Mouse (Mus musculus) olfactory bulb, adult 2 months (tissue): ENCODE results near the gene Hacd4. TPM values are rescaled to one million over a fixed set of nuclear protein-coding genes. Genes with fewer than 3 reads are reported as not detected.

Source experiments
- H3K27ac ChIP-seq: fragments of 200-500 bp; 2 replicates; pipeline ENCODE4 v1.5.1; 2012; ENCODE audit warnings: low read depth, low read length; ENCODE audit not compliant: insufficient read depth
- H3K4me1 ChIP-seq: fragments of 200-500 bp; 2 replicates; pipeline ENCODE4 v1.6.1; 2012; ENCODE audit warnings: low read length; ENCODE audit not compliant: control insufficient read depth, insufficient read depth
- H3K4me3 ChIP-seq: fragments of 200-500 bp; 2 replicates; pipeline ENCODE4 v1.5.1; 2012; ENCODE audit warnings: mild to moderate bottlenecking, low read depth, low read length, moderate library complexity; ENCODE audit not compliant: insufficient read depth
- CTCF ChIP-seq: fragments of 200-500 bp; IDR thresholded peaks from 2 replicates; pipeline ENCODE4 v1.5.1; 2012; ENCODE audit warnings: low read depth, mild to moderate bottlenecking, low read length, moderate library complexity; ENCODE audit not compliant: insufficient read depth
- POLR2A ChIP-seq: fragments of 200-500 bp; IDR thresholded peaks from 2 replicates; pipeline ENCODE4 v1.6.1; 2012; ENCODE audit warnings: mild to moderate bottlenecking, low read depth, low read length, moderate library complexity; ENCODE audit not compliant: insufficient read depth
- WGBS: fragments of 180-500 bp; shearing (Covaris S2); methylation state at CpG from one replicate; pipeline ENCODE4 v1.1.7; 2018; 5-methylcytosine and 5-hydroxymethylcytosine counted together
- polyA plus RNA-seq: library from polyadenylated mRNA; stranded (reverse); fragments of >200 nt; gene quantifications from 2 replicates; pipeline ENCODE4 v1.2.4, GENCODE M21; 2012; ENCODE audit warnings: low replicate concordance; ENCODE audit not compliant: missing spikeins, insufficient read depth, insufficient read length

The Hacd4 gene
- polyA plus RNA-seq, 1 experiment, result not detected

GRCm38 (mm10) chr4:88437917-88438316 lies 811 bp downstream of the Hacd4 start:
- Histone ChIP-seq H3K4me1 (peaks cover 7% of the 10 kb centered on the region), H3K4me3 (no peak overlapping the region), H3K27ac (no peak overlapping the region)
- TF ChIP-seq POLR2A, result no peak
- WGBS, result 42% methylated on average over 2 of the region's 2 CpGs

- TF ChIP-seq POLR2A (no peak), CTCF (no peak)
- Histone ChIP-seq H3K4me3 (no peak overlapping the region), H3K4me1 (peaks cover 7% of the 10 kb centered on the region), H3K27ac (no peak overlapping the region)
- WGBS, result 87% methylated on average over 3 of the region's 3 CpGs
Measured at GRCm38 (mm10) chr4:88437166-88437565, 1.6 kb downstream of the Hacd4 start.

GRCm38 (mm10) chr4:88436593-88437165 lies 2.0 kb downstream of the Hacd4 start:
- Histone ChIP-seq H3K4me1 (peaks cover 7% of the 10 kb centered on the region), H3K27ac (no peak overlapping the region), H3K4me3 (no peak overlapping the region)
- TF ChIP-seq CTCF, result no peak
- TF ChIP-seq POLR2A, result no peak
- 90% methylated on average over 6 of the region's 6 CpGs for WGBS

- no peaks in the 10 kb centered on the region for H3K4me1 ChIP-seq
- TF ChIP-seq CTCF (no peak), POLR2A (no peak)
- WGBS, result 83% methylated on average over 8 of the region's 8 CpGs
- no peak overlapping the region for H3K4me3 ChIP-seq
- no peak overlapping the region for H3K27ac ChIP-seq
Measured at GRCm38 (mm10) chr4:88432412-88433024, 6.2 kb downstream of the Hacd4 start.

GRCm38 (mm10) chr4:88427630-88428239 lies 11.0 kb downstream of the Hacd4 start:
- Histone ChIP-seq H3K27ac (no peak overlapping the region), H3K4me3 (no peak overlapping the region), H3K4me1 (no peaks in the 10 kb centered on the region)
- 98% methylated on average over 2 of the region's 2 CpGs for WGBS
- TF ChIP-seq CTCF, result no peak
- TF ChIP-seq POLR2A, result no peak

- Histone ChIP-seq H3K27ac (no peak overlapping the region), H3K4me1 (no peaks in the 10 kb centered on the region), H3K4me3 (no peak overlapping the region)
- TF ChIP-seq POLR2A, result no peak
- TF ChIP-seq CTCF, result no peak
Measured at GRCm38 (mm10) chr4:88424563-88424962, 14.2 kb downstream of the Hacd4 start.

GRCm38 (mm10) chr4:88419378-88419777 lies 19.4 kb downstream of the Hacd4 start:
- Histone ChIP-seq H3K27ac (no peak overlapping the region), H3K4me3 (no peak overlapping the region), H3K4me1 (no peaks in the 10 kb centered on the region)
- TF ChIP-seq CTCF (no peak), POLR2A (no peak)
- WGBS, result 95% methylated on average over 5 of the region's 5 CpGs

- WGBS, result 18% methylated on average over 2 of the region's 2 CpGs
- Histone ChIP-seq H3K27ac (no peak overlapping the region), H3K4me1 (no peaks in the 10 kb centered on the region), H3K4me3 (no peak overlapping the region)
- TF ChIP-seq CTCF, result no peak
- no peak for TF ChIP-seq POLR2A
Measured at GRCm38 (mm10) chr4:88415017-88415416, 23.7 kb downstream of the Hacd4 start.

GRCm38 (mm10) chr4:88412331-88412730 lies 26.4 kb downstream of the Hacd4 start:
- H3K4me1 ChIP-seq, result no peaks in the 10 kb centered on the region
- no peak overlapping the region for H3K4me3 ChIP-seq
- WGBS, result 91% methylated on average over 2 of the region's 2 CpGs
- TF ChIP-seq CTCF, result no peak
- no peak for TF ChIP-seq POLR2A
- H3K27ac ChIP-seq, result no peak overlapping the region

GRCm38 (mm10) chr4:88409279-88409678 lies 29.4 kb downstream of the Hacd4 start:
- TF ChIP-seq POLR2A (no peak), CTCF (no peak)
- Histone ChIP-seq H3K4me1 (peaks cover 5% of the 10 kb centered on the region), H3K27ac (no peak overlapping the region), H3K4me3 (no peak overlapping the region)
- WGBS, result 98% methylated on average over 4 of the region's 4 CpGs
